Mouse (Mus musculus) MEL (cell line): ENCODE measurements around the gene Olfr1367.

Source experiments
- CTCF ChIP-seq, 3 experiments: IDR thresholded peaks in 2 of 3; conservative IDR thresholded peaks in 1 of 3; 2 replicates each; pipeline ENCODE4 v1.5.1; 2011 to 2012; ENCODE audit warnings: low read length in 3 of 3, low read depth in 2 of 3, mild to moderate bottlenecking in 2 of 3, improper control_type of control experiment in 1 of 3, inconsistent platforms in 1 of 3, mixed read lengths in 1 of 3, moderate library complexity in 1 of 3; ENCODE audit not compliant: control insufficient read depth in 1 of 3, insufficient read depth in 1 of 3, poor library complexity in 1 of 3, severe bottlenecking in 1 of 3
- GATA1 ChIP-seq: IDR thresholded peaks from 2 replicates; pipeline ENCODE4 v1.6.1; 2011; ENCODE audit warnings: low read depth, low read length, improper control_type of control experiment
- NRF1 ChIP-seq: IDR thresholded peaks from 2 replicates; pipeline ENCODE4 v1.6.1; 2014; ENCODE audit warnings: low read depth, mild to moderate bottlenecking, inconsistent platforms, low read length, improper control_type of control experiment, moderate library complexity; ENCODE audit not compliant: poor library complexity, insufficient read depth, severe bottlenecking
- POLR2A ChIP-seq, 2 experiments: IDR thresholded peaks; 2 replicates each; pipeline ENCODE4 v1.6.1; 2011 to 2012; ENCODE audit warnings: low read length in 2 of 2, mild to moderate bottlenecking in 2 of 2, control low read depth in 1 of 2, improper control_type of control experiment in 1 of 2, low read depth in 1 of 2, moderate library complexity in 1 of 2; ENCODE audit not compliant: control insufficient read depth in 1 of 2, insufficient read depth in 1 of 2, poor library complexity in 1 of 2
- RAD21 ChIP-seq: IDR thresholded peaks from 2 replicates; pipeline ENCODE4 v1.6.1; 2011; ENCODE audit warnings: mild to moderate bottlenecking, low read depth, low read length, improper control_type of control experiment
- TBP ChIP-seq: IDR thresholded peaks from 2 replicates; pipeline ENCODE4 v1.8.0; 2011; ENCODE audit warnings: low read depth, low read length, improper control_type of control experiment

GRCm38 (mm10) chr13:21321890-21322494 lies 24.7 kb upstream of the Olfr1367 start:
- TF ChIP-seq POLR2A (IDR thresholded peaks at IDR 0.05; ENCODE audit: control insufficient read depth in 1 of 2, insufficient read depth in 1 of 2, low read depth in 1 of 2, low read length in 2 of 2, poor library complexity in 1 of 2) (no peak), CTCF (IDR thresholded peaks at IDR 0.05 in 2 of 3, conservative IDR thresholded peaks at IDR 0.05 in 1 of 3; ENCODE audit: control insufficient read depth in 1 of 3, insufficient read depth in 1 of 3, low read depth in 2 of 3, low read length in 3 of 3, poor library complexity in 1 of 3, severe bottlenecking in 1 of 3) (no peak), TBP (no peak), GATA1 (no peak), RAD21 (no peak), NRF1 (no peak)
